Mouse (Mus musculus) urinary bladder, adult 2 months (tissue): Measurements from ENCODE around the gene Rnf128. TPM values are rescaled to one million over a fixed set of nuclear protein-coding genes. Genes with fewer than 3 reads are reported as not detected.
"Not testable (repeated sequence)": the region's sequence is repeated elsewhere in the genome, so short reads cannot be mapped to it uniquely, and the experiment has no call there.

Experiments used
- DNase-seq: peaks from one replicate; pipeline ENCODE4 v3.0.0; 2022; ENCODE audit warnings: low spot score
- polyA plus RNA-seq: library from polyadenylated mRNA; depleted of rRNA; stranded (reverse); fragments of >200 nt; gene quantifications from 2 replicates; pipeline ENCODE4 v1.2.3, GENCODE M21; 2012; rRNA removed

Gene Rnf128
- 85.7 and 103 TPM in 2 replicates for polyA plus RNA-seq

DNA sequence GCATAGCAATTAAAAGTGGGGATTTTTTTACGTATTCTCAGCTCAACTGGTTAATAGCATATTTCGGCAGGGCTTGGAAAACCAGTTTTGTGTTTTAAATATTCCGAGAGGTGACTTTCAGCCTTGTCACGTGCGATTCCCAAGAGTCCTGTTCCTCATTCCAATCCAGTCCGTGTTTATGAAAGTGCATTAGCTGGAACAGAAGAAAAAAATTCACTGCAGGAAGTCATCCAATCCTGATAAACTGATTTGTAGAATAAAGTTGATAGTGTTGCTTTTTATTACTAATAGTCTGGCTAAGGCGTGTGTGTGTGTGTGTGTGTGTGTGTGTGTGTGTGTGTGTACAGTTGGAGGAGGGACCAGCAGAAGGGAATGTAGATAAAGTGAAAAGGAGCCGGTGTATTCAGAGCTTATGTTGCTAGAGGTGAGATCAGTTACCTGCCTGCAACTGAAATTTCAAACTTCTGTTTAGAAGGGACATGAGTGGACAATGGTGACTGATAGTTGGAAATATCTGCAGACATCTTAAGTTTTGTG is at the start of gene Rnf128:
Rnf128 (plus strand) TSS at position 392 of the 537 bp plus-strand sequence.
- DNase-seq: no peak

GRCm38 (mm10) chrX:139516156-139516555 is 47.0 kb upstream of the Rnf128 start:
- no peak for DNase-seq

DNA sequence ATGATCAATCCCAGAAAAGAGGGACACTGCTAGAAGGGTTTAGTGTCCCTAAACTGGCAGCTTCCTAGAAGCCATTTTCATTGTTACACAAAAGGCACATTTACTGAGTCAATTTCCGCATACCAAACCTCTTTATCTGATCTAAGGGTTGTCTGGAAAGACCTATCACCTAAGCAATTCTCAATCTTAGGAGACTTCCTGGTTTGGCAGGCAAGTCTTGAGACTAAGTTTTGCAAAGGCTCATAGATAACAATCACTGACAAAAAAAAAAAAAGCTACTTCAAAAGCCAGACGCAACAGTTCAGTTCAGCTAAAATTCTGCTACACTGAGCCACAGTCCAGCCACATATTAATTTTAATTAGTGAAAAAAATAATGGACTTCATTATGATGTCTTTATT is 43.9 kb upstream of the Rnf128 start:
- no peak for DNase-seq

GRCm38 (mm10) chrX:139524303-139525091 is 38.6 kb upstream of the Rnf128 start:
- DNase-seq: no peak

DNA sequence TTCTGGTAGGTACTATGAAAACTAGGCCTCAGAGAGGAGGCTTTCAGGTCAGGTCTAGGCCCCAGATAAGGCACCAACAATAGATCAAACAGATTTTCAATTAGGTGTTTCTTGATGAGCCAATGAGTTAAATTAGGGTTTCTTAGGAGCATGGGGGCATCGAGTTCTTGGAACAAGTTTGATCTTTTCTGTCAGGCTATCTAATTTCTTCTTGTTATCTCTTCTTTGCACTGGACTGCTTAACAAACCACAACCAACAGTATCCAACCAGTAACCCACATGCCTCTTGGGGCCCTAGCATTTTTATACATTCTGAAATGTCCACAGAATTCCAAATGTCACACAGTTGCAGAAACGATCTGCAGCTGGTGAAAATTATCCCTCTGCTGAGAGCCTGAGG is 37.4 kb upstream of the Rnf128 start:
- no peak for DNase-seq

GRCm38 (mm10) chrX:139526984-139527383 is 36.1 kb upstream of the Rnf128 start:
- no peak for DNase-seq

DNA sequence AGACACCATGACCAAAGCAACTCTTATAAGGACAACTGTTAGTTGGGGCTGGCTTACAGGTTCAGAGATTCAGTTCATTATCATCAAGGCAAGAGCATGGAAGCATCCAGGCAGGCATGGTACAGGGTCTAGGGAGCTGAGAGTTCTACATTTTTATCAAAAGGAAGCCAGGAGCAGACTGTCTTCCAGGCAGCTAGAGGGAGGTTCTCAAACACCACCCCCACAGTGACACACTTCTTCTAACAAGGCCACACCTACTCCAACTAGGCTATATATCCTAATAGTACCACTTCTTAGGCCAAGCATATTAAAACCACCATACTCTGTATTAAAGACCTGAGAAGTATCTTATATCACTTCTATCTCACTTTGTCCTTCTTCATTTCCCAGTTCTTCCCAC is 33.4 kb upstream of the Rnf128 start:
- no peak for DNase-seq

- DNase-seq: no peak
Observed at GRCm38 (mm10) chrX:139532293-139532692, 30.8 kb upstream of the Rnf128 start.

DNA sequence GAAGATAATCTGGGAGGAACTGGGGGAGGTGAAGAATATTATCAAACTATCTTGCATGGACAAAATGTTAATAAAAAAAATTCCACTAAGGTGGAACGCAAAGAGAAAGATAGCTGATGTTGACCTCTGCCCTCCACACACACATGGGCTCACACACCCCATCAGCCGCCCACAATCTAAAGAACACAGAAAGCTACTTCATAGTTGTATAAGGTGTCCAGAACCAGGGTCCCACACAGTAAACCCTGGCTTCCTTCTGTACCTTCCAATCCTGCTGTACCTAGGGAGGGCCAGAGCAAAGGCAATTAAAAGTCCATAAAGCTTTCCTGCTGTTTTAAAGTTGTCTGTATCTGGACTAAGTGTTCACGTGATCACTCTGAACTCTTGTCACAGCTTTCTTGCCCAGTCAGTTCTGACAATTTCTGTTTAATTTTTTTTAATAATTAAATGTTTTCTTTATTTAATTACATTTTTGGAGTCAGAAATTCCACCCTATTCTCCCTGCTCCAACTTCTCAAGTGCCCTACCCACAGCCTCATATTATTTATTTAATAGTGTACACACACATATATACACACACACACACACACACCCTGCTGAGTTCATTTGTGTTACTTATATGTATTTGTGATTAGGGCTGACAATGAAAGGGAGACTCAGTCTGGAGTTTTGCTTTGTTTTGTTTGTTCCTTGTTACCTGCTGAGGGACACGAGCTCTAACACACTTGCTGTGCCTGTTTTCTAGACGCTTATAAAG is 25.3 kb upstream of the Rnf128 start:
- no peak for DNase-seq

DNA sequence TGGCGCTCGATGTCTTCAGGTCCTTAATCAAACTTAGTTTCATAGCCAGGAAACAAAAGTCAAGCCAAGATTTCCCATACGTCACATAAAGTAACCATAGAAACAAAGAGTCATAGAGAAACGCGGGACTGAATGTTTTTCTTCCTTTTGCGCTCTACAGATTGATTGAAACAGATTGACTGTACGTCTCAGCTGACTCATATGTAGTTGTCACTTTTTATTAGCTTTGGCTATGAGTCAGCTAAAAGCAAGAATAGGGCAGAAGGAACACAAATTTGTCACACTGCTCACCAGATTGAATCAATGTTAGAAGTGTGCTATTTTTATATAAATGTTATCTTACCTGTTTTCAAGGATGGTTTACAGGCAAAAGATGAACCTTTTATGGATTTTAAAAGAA is 19.4 kb upstream of the Rnf128 start:
- no peak for DNase-seq

- no peak for DNase-seq
Observed at GRCm38 (mm10) chrX:139550456-139550855, 12.7 kb upstream of the Rnf128 start.

GRCm38 (mm10) chrX:139552090-139552489 is 11.0 kb upstream of the Rnf128 start:
- DNase-seq: no peak

DNA sequence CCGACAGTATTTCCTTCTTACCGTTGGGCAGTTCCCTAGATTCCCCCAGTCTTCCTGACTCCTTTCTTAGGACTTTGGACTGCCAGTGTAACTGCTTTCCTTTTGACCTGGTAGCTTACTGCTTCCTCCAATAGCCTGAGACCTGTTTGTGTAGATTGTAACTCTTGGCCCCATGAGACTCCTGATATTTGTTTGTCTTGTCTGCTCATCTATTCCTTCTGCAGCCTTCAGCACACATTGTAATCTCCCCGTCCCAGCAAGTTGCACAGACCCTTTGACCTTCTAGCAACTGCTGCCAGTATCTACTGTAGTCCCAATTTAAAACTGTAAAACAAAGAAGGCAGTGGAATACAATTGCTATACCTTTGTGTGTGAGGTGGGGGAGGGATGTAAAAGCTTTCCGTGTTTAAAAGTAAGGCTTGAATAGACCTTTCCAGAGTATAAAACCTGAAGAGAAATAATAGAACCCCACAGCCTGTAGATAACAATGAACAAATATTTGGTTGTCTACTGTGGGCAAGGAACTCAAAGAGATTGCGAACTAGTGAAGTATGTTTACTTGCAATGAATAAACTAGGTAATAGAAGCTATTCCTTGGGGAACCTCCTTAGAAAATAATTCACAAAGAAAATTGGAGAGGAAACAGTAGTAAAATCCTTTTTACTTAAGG is 726 bp upstream of the Rnf128 start:
- no peak for DNase-seq

DNA sequence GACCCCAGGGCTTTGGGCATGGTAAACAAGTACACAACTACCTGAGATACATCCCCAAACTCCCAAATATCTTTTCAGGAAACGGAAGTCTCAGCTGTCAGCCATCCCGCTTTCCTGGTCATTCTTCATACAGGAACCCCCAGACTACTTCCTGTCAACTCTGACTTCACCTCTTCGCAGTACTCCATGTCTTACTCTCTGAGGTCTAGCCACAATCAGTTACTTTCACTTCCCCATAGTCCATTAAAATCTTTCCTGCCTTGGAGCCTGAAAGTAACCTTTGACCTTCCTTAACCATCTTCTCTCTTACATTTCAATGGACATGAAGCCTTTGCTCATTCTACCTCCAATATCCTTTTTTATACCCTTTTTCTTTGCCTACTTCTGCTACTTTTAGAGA is 6.9 kb downstream of the Rnf128 start:
- no peak for DNase-seq

DNA sequence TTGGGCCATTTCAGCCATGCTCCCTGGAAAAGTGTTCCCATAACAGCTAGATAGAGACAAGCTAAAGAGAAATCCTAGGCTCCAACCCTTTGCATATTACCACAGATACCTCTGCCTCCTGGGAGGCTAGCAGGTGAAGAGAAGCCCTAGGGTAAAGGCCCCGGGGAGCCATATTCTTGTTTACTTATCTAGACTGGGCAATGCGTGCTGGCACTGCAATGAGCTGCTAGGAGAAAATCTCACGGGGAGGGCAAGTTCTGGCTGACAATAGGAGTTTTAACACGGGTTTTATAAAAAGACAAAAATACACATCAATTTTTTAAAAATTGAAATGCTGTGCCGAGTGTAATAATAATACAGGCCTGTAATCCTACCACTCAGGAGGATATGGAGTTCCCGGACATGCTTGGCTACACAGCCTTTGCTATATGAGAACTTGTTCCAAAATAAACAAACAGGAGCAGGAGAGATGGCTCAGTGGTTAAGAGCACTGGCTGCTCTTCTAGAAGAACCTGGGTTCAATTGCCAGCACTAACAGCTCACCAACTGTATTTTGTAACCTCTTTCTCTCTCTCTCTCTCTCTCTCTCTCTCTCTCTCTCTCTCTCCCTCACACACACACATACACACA is 15.6 kb downstream of the Rnf128 start:
- DNase-seq: no peak

DNA sequence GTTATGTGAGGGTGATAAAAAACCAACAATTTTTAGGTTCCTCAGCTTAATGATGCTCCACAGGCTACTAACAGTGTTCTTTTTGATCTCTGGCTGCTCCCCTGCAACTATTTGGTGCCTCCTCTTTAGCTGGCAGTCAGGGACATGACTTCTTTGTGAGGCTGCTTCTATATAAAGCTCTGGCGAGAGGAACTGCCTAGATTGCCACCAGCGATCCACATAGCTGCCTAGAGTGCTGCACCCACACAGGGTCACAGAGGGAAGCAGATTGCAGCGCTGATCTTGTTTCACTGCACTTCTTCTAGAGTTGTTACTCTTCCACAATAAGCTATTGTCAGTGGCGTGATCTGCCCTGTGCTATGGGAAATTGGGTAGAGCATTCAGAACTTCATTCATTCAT is 20.5 kb downstream of the Rnf128 start:
- no peak for DNase-seq

DNA sequence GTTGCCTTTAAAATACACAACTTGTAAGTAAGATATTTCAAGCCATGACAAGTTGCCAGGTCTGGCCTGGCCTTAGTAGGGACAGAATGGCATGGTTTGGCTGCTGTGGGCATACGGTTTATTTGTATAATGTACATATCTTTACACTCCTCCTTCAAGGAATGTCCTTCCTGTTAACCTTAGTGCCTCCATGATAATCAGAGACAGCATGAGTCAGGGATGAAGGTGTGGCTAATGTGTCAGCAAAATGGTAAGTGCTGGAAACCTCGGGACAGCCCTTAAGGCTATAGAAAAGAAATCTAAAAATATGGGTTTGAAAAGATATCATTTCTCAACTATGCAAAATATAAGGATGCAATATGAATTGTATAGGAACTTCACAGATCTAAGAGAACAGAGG is 23.6 kb downstream of the Rnf128 start:
- not testable (repeated sequence) for DNase-seq

DNA sequence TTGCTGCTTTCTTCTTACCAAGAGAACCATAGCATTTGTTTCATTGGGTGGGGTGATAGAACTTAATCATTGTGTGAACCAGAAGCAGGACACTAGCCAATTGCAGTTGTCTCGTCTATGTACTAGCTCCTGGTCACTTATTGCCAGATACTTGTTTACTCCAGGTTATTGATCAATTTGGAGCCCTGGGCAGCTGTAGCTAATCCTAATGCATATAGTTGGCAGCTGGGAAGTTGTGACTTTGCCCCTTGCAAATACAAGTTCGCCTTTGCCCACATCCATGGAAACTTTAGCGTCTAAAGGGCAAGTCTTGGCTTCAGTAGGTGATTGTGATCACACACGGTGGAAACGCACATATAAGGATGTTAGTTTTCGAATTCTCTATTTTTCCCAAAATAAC is 33.3 kb downstream of the Rnf128 start:
- no peak for DNase-seq

- DNase-seq: peak; percentile 68
Observed at GRCm38 (mm10) chrX:139610033-139610764, 47.1 kb downstream of the Rnf128 start.

GRCm38 (mm10) chrX:139610765-139611300 is 47.7 kb downstream of the Rnf128 start:
- DNase-seq: no peak

DNA sequence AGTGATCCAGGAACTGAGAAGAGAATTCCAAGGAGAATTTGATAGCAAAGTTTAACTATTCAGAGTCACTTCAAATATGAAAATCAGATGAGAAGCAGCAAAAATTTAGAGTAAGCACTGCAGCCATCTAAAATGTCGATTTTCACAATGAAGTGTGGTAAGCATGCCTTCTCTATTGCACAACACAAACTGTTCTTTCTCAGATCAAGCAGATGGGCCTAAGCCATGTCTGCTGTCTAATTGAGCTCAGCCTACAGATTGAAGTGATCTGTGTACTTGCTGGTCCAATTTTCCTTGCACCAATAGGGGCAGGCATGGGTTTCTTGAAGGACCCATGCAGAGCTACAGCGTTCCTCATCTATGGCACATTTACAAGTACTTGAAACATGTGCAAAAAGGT is 51.6 kb downstream of the Rnf128 start:
- DNase-seq: no peak
